Comparison of ENCODE assay signal across 9 mouse cellular contexts in the genomic region with DNA sequence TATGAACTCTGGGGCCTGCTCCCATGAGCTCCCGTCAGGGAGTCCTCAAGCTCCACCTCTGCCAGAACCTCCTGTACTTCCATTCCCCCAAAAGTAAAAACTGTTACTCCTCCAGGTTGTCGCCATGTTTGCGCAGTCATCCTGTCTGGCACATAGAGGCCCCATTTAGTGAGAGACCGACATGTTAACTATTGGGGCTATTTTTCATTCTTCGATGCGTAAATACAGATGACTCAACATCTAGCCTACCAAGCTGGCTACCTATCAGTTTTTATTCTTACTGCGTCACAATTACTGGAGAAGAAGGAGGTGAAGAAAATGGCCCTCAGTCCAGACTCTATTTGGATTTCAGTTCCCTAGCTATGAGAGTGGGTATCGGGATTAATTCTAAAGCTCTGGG.
A peak's percentile ranks its signal among the peaks of the same experiment; 100 is the strongest.
DNase-seq lines count a peak whose midpoint lies in the region; ATAC-seq lines count a peak whose summit lies in the region.
"Had no signal": no experiment of that assay in that cellular context is flagged by ENCODE, and none has a peak within 500 bp of the region (broad histone marks: within the 10 kb centered on the region; RNA-seq: fewer than 3 reads in every experiment).

No protein-coding gene starts in this region.

- no peak overlapping the region for H3K27ac ChIP-seq in forebrain, embryonic 12.5 days
- H3K27ac ChIP-seq in liver, embryonic 12.5 days = no peak overlapping the region

- no peaks in the 10 kb centered on the region for H3K36me3 ChIP-seq in forebrain, embryonic 12.5 days (replicated peaks)
- no peaks in the 10 kb centered on the region for H3K36me3 ChIP-seq in liver, embryonic 12.5 days
- H3K36me3 ChIP-seq: G1E had no signal

- H3K9ac ChIP-seq in forebrain, embryonic 12.5 days = no peak overlapping the region
- H3K9ac ChIP-seq in liver, embryonic 12.5 days = no peak overlapping the region

- ATAC-seq in forebrain, embryonic 12.5 days (ENCODE audit: low FRiP score) = no peak
- no peak for ATAC-seq in liver, embryonic 12.5 days

- intact Hi-C loops in heart, postnatal 36 days (cut with DNase I) = loop anchor here (2.0 kb wide), 3 partner anchors 103 to 183 kb away; a partner anchor contains a TSS

- H3K9me3 ChIP-seq in forebrain, embryonic 12.5 days = no peaks in the 10 kb centered on the region
- no peaks in the 10 kb centered on the region for H3K9me3 ChIP-seq in liver, embryonic 12.5 days (replicated peaks)

- H3K4me1 ChIP-seq in forebrain, embryonic 12.5 days = peaks cover 38% of the 10 kb centered on the region
- peaks cover 39% of the 10 kb centered on the region for H3K4me1 ChIP-seq in liver, embryonic 12.5 days

- peak overlapping the region; percentile 100 for H3K4me2 ChIP-seq in forebrain, embryonic 12.5 days
- H3K4me2 ChIP-seq in liver, embryonic 12.5 days = peak overlapping the region; percentile 99

- DNase-seq in heart, adult 11 months = peak; percentile 95
- DNase-seq in heart, postnatal 36 days = no peak
- peak; percentile 53 for DNase-seq in 416B (ENCODE audit: low read depth)
- no peak for DNase-seq in right cerebral cortex, postnatal 14 days
- no peak for DNase-seq in c-Kit-positive CD71-positive TER-119-positive erythroid progenitor cells, embryonic 14.5 days (ENCODE audit: low spot score)
- no peak for DNase-seq in layer of hippocampus, postnatal 25 days (ENCODE audit: extremely low spot score in 1 of 2, low spot score in 1 of 2)

- WGBS in forebrain, embryonic 12.5 days = 72% methylated on average over 8 of the region's 8 CpGs
- WGBS in liver, embryonic 12.5 days (ENCODE audit: insufficient replicate concordance) = 74% methylated on average over 8 of the region's 8 CpGs

- peaks cover 66% of the 10 kb centered on the region for H3K27me3 ChIP-seq in forebrain, embryonic 12.5 days
- peaks cover 78% of the 10 kb centered on the region for H3K27me3 ChIP-seq in liver, embryonic 12.5 days (replicated peaks)

- peak overlapping the region; percentile 75 for H3K4me3 ChIP-seq in forebrain, embryonic 12.5 days (replicated peaks)
- H3K4me3 ChIP-seq in liver, embryonic 12.5 days = peak overlapping the region; percentile 67

Comparison
In these comparisons a context has a peak if more than half of its experiments do, and no peak if none do; other contexts are left out.
1. DNase-seq: peak in heart, adult 11 months (single experiment) and 416B (single experiment); none in heart, postnatal 36 days (0 of 2), right cerebral cortex, postnatal 14 days (single experiment), c-Kit-positive CD71-positive TER-119-positive erythroid progenitor cells, embryonic 14.5 days (single experiment) and layer of hippocampus, postnatal 25 days (0 of 2).